Mouse (Mus musculus) frontal cortex, postnatal 25 days (tissue): ENCODE results near the gene Slc24a3.
A peak's percentile ranks its signal among the peaks of the same experiment; 100 is the strongest.

Experiments
- DNase-seq, 2 experiments: peaks; one replicate each; pipeline ENCODE4 v3.0.0; 2022; ENCODE audit warnings: low spot score in 2 of 2

Gene Slc24a3

DNA sequence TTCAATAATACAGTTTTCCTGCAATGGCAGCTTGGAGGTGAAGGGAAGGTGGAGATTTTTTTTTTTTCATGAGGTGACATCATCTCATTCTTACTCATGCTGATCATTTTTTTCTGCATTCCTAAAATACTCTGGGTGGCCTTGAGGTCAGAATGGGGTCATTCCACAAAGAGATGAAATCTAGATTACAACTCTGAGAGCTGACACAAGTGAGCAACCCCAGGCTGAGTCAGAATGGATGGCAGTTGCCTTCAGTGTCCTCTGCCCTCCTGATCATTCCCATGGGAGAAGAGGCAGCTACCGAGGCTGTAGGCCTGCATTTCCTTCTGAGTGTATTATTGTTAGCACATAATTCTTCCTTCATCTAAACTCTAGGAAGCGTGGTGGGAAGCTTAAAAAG is 116.2 kb downstream of the Slc24a3 start:
- no peak for DNase-seq

GRCm38 (mm10) chr2:145288501-145288900 is 120.9 kb downstream of the Slc24a3 start:
- no peak for DNase-seq

DNA sequence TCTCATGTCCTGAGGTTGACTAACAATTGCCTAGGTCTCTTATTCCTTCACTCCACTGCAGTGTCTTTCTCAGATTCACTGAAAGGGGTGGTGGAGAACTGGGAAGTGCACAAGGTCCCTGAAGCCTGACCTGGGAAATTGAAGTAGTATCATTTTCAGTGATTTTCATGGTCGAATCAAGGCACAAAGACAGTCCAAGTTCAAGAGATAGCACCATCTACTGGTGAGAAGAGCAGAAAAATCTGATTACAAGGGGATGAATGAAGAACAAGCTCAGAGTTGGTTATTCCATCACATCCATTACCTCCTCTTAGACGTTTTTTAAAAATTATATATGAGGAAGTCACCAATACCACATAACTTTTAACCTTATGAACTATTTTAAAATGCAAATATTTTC is 123.9 kb downstream of the Slc24a3 start:
- DNase-seq: no peak

DNA sequence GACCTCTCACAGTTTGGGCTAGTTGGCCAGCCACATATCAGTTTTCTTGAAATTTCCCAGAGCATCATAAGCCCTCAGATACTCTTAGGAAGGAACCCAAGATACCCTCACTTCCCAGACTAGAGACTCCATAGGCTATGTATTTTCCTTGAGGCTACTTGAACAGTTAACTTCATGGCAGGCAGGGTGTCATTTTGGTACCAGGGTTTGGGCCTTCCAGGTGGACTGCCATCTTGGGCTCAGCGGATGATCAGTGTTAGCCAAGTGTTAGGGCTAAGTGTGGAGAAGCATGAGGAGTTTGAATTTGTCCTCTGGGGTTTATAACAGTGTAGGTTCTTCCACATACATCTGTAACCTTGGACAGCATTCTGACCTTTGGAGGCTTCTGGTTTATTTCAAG is 124.6 kb downstream of the Slc24a3 start:
- DNase-seq: no peak

DNA sequence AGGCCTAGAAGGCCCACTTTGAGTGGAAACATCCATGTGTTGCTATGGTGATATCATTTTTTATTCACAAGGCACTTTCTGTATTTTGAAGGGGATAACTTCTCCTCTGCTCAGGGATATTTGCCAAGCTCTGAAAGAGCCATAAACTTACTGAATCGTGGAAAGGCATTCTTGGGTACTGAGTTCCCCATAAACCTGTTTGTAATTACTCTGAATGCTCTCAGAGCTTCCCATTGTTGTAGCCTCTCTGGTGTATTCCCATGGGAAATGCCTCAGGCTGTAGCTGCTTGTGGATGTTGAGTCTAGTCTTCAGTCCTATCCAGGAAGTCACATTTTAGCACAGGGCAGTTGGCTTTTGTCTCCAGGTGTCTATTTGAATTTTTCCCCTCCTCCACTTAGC is 125.3 kb downstream of the Slc24a3 start:
- DNase-seq: no peak

DNA sequence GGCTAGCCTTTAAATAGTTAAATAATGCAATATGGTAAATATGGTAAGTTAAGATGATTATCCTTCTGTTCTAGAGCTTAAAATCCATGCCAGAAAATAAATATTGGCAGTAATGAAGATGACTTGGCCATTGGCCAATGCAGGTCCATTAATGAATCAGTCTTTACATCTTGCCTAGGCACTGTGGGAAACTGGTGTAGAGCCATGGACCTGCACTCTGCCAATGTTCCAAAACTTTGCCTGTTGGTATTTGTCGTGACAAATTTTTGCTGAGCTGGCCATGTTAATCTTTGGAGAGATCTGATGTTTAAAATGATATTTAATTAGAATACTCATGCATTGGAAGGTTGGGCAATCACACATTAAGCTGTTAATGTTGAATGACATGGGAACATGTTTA is 129.4 kb downstream of the Slc24a3 start:
- no peak for DNase-seq

GRCm38 (mm10) chr2:145299914-145300699 is 132.6 kb downstream of the Slc24a3 start:
- DNase-seq: no peak

GRCm38 (mm10) chr2:145307231-145307883 is 139.8 kb downstream of the Slc24a3 start:
- DNase-seq: no peak

GRCm38 (mm10) chr2:145318916-145319315 is 151.4 kb downstream of the Slc24a3 start:
- no peak for DNase-seq

GRCm38 (mm10) chr2:145321287-145321686 is 153.7 kb downstream of the Slc24a3 start:
- no peak for DNase-seq

GRCm38 (mm10) chr2:145321755-145322154 is 154.2 kb downstream of the Slc24a3 start:
- DNase-seq: no peak

DNA sequence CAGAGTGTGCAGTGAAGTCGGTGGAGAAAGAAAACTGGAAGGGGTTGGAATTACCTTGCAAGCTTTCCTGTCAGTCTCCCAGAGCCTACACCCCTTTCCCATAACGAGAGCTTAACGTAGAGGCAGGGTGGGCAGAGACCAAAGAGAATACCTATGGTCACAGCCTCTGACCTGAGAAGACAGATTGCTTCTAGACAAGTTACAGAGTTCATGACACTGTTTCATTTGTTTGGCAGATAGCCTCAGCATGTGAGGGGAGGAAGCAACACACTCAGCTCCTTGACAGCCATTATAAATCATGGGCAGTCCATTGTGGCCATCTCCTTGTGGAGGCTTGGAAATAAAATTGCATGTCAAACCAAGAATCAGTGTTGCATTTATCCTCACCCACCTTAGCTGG is 156.9 kb downstream of the Slc24a3 start:
- DNase-seq: no peak

DNA sequence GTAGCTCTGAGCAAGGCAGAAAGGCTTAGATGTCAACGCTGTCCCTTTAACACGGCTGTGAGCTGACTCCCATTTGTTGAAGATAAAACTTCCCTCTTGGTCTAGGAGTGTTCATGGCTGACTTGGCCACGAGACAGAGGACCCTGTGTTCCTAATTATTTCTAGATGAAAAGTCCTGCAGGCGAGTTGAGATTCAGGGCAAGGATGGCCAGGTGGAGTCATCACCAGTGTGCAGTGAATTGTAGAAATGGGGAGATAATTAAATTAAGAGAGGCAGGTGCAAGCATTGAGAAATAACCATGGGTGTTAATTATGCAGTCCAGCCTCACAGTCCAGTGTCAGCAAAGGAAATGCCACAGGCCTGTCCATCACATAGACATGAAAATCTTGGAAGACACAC is 158.3 kb downstream of the Slc24a3 start:
- no peak for DNase-seq

DNA sequence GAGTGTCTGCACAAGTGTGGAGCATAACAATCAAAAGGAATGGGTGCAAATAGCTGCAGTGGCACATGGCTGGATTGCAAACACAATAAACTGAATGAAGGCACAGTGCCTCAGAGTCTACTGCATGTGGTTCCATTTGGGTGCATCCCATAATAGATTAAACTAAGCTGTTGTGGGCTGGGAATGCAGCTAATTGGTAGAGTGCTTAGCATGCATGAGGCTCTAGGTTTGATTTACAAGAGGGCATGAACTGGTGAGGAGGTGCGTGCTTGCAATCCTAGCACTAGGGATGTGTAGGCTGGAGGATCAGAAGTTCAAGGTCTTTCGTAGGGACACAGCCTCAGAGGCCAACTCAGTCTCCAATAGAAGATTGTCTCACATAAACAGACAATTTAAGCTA is 159.0 kb downstream of the Slc24a3 start:
- no peak for DNase-seq

GRCm38 (mm10) chr2:145329756-145330155 is 162.2 kb downstream of the Slc24a3 start:
- no peak for DNase-seq

DNA sequence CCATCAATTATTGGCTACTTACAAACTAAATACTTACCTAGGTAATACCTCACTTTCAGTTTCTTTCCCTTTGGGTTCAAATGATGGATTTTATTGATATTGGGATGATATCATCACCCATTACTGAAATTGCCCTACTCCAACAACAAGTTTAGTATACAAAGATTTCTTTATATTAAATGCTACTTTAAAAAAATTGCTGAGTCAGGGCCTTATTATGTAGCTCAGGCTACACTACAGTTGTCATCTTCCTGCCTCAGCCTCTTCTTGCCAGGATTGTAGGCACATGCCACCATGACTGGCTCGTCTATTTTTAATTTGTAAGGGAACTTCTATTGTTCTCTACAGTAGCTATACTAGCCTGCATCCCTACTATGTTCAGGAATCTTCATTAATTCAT is 164.0 kb downstream of the Slc24a3 start:
- DNase-seq: no peak

DNA sequence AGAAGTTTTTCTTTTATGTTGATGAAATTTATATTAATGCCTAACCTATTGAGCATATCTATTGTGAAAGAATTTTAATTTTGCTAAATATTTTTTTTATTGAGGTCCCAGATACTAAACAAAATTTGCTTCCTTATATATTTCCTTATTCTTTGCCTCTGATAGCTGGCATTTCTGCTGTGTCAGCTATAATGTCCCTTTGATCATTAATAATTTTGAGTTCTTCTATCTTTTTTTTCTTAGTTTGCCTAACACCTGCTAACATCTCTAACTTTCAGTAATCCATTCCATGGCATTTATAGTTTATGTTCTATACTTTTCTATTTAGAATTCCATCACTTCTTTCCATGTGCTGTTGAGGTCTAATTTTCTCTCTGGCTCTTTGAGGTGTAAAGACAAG is 165.9 kb downstream of the Slc24a3 start:
- no peak for DNase-seq

- no peak for DNase-seq
Observed at GRCm38 (mm10) chr2:145336406-145336805, 168.9 kb downstream of the Slc24a3 start.

DNA sequence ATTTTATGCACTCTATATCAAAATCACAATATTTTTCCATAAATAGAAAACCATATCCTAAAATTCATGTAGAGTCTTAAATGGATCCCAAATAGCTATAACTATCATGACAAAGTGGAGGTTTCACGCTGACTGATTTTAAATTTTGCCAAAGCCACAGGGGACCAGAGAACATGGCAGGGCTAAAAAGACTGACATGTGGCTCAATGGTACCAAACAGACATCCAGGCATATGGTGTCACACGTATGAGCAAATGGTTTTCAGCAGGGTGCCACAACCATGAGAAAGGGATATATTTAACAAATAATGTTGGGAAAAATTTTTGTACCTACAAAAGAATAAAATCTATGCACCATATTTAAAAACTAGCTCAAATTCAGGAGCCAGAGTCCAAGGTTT is 173.3 kb downstream of the Slc24a3 start:
- no peak for DNase-seq

GRCm38 (mm10) chr2:145342956-145343355 is 175.4 kb downstream of the Slc24a3 start:
- DNase-seq: no peak

GRCm38 (mm10) chr2:145344521-145344920 is 177.0 kb downstream of the Slc24a3 start:
- DNase-seq: no peak

GRCm38 (mm10) chr2:145353801-145354200 is 186.2 kb downstream of the Slc24a3 start:
- DNase-seq: peak in 1 of 2 experiments; percentile 2

DNA sequence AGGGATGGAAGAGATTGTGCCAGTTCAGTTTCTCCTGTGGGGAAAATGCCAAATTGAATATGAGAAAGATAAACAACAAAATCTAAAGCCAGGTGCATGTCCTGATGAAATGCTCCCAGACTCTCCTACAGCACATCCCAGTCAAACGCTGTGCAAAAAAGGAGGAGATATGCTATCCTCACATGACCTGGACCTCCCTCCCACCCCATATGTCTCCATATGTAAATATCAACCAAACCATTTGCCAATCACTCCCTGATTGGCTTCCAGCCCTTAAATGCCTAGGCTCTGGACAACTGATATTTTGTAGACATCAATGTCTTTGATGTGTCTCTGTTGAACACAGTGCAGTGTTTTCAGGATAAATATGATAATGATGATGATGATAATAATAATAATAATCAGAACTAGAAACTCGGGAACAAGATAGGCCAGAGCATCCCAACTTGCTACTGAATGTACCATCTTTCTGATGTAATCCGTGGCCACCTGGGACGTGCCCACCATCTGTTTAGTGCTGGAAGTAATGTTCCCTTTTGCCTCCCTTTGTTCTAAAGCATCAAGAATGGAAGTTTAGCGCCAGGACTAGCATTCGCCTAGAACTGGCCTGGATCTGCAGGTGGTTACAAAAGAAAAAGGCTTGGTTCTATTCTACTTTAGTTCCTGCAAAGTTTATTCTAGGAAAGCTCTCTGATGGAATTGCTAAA is 190.8 kb downstream of the Slc24a3 start:
- DNase-seq: no peak
